Mouse (Mus musculus): ENCODE results near the gene Gm49661.

DNA sequence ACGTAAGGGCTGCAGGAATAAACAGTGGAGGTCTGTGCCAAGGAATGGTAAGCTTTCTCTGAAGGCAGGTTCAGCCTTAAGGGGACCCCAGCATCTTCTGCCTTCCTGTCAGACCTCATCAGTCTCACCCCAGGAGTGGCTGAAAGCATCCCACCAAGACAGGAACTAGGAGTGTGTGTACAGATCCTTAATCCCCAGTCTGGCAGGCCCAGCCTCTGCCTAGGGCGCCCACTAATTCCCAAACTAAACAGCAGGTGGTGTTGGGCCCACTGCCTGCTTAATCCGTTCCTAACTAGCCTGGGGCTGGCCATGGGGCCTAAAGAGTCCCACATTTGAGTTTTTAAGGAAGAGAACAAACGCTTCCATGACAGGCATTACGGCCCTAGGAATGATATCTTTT is 48.0 kb upstream of the Gm49661 start:
- no peak for TF ChIP-seq CTCF (conservative IDR thresholded peaks at IDR 0.05; ENCODE audit: low read length)
- TF ChIP-seq NANOG (IDR thresholded peaks at IDR 0.05; ENCODE audit: borderline replicate concordance, low read length): no peak
